Mouse (Mus musculus): ENCODE results near the gene Ly6f. TPM values are rescaled to one million over a fixed set of nuclear protein-coding genes. Genes with fewer than 3 reads are reported as not detected.

Ly6f gene
- total and polyA plus RNA-seq, 2 experiments from 2014 or later = not detected

GRCm38 (mm10) chr15:75292377-75292776, 24.2 kb downstream of the Ly6f start:
- H3K4me2 ChIP-seq (ENCODE audit: low read depth) = no peak overlapping the region
- no peaks in the 10 kb centered on the region for H3K36me3 ChIP-seq (ENCODE audit: insufficient read depth)
- no peaks in the 10 kb centered on the region for H3K4me1 ChIP-seq (ENCODE audit: insufficient read depth)
- H3K27me3 ChIP-seq (ENCODE audit: insufficient read depth, low read length) = no peaks in the 10 kb centered on the region
- TF ChIP-seq CTCF (IDR thresholded peaks at IDR 0.05; ENCODE audit: low read depth) = no peak
- ATAC-seq (no peak), DNase-seq (no peak)
- WGBS = 95% methylated on average over 1 of the region's 1 CpGs
- H3K27ac ChIP-seq (ENCODE audit: low read depth, low read length) = no peak overlapping the region
- no peak overlapping the region for H3K4me3 ChIP-seq (ENCODE audit: low read depth, low read length)
- H3K9me3 ChIP-seq (ENCODE audit: low read length) = no peaks in the 10 kb centered on the region
- H3K9ac ChIP-seq = no peak overlapping the region

GRCm38 (mm10) chr15:75293873-75294385, 25.7 kb downstream of the Ly6f start:
- H3K27me3 ChIP-seq (ENCODE audit: insufficient read depth, low read length) = no peaks in the 10 kb centered on the region
- no peak overlapping the region for H3K27ac ChIP-seq (ENCODE audit: low read depth, low read length)
- no peak for TF ChIP-seq CTCF (IDR thresholded peaks at IDR 0.05; ENCODE audit: low read depth)
- no peaks in the 10 kb centered on the region for H3K36me3 ChIP-seq (ENCODE audit: insufficient read depth)
- H3K9me3 ChIP-seq (ENCODE audit: low read length) = no peaks in the 10 kb centered on the region
- DNase-seq = no peak
- no peaks in the 10 kb centered on the region for H3K4me1 ChIP-seq (ENCODE audit: insufficient read depth)
- no peak overlapping the region for H3K9ac ChIP-seq
- WGBS = 89% methylated on average over 7 of the region's 7 CpGs
- H3K4me2 ChIP-seq (ENCODE audit: low read depth) = no peak overlapping the region
- no peak for ATAC-seq
- no peak overlapping the region for H3K4me3 ChIP-seq (ENCODE audit: low read depth, low read length)

- H3K4me3 ChIP-seq (ENCODE audit: low read depth, low read length) = no peak overlapping the region
- WGBS = 60% methylated on average over 1 of the region's 1 CpGs
- ATAC-seq (no peak), DNase-seq (no peak)
- no peaks in the 10 kb centered on the region for H3K36me3 ChIP-seq (ENCODE audit: insufficient read depth)
- no peak overlapping the region for H3K27ac ChIP-seq (ENCODE audit: low read depth, low read length)
- no peak overlapping the region for H3K4me2 ChIP-seq (ENCODE audit: low read depth)
- H3K9ac ChIP-seq = no peak overlapping the region
- no peaks in the 10 kb centered on the region for H3K27me3 ChIP-seq (ENCODE audit: insufficient read depth, low read length)
- TF ChIP-seq CTCF (IDR thresholded peaks at IDR 0.05; ENCODE audit: low read depth) = no peak
- no peaks in the 10 kb centered on the region for H3K4me1 ChIP-seq (ENCODE audit: insufficient read depth)
- H3K9me3 ChIP-seq (ENCODE audit: low read length) = no peaks in the 10 kb centered on the region
Observed at GRCm38 (mm10) chr15:75306101-75306500, 37.9 kb downstream of the Ly6f start.

- Histone ChIP-seq H3K4me2 (ENCODE audit: low read depth) (no peak overlapping the region), H3K4me1 (ENCODE audit: insufficient read depth) (no peaks in the 10 kb centered on the region), H3K9me3 (ENCODE audit: low read length) (no peaks in the 10 kb centered on the region), H3K36me3 (ENCODE audit: insufficient read depth) (no peaks in the 10 kb centered on the region), H3K9ac (no peak overlapping the region), H3K27ac (ENCODE audit: low read depth, low read length) (no peak overlapping the region), H3K27me3 (ENCODE audit: insufficient read depth, low read length) (no peaks in the 10 kb centered on the region), H3K4me3 (ENCODE audit: low read depth, low read length) (no peak overlapping the region)
- no peak for TF ChIP-seq CTCF (IDR thresholded peaks at IDR 0.05; ENCODE audit: low read depth)
- ATAC-seq (no peak), DNase-seq (no peak)
- WGBS = 94% methylated on average over 4 of the region's 4 CpGs
Observed at GRCm38 (mm10) chr15:75309186-75309585, 41.0 kb downstream of the Ly6f start.

- H3K27me3 ChIP-seq (ENCODE audit: insufficient read depth, low read length) = no peaks in the 10 kb centered on the region
- no peak for DNase-seq
- H3K27ac ChIP-seq (ENCODE audit: low read depth, low read length) = no peak overlapping the region
- H3K9me3 ChIP-seq (ENCODE audit: low read length) = no peaks in the 10 kb centered on the region
- ATAC-seq = no peak
- H3K4me1 ChIP-seq (ENCODE audit: insufficient read depth) = no peaks in the 10 kb centered on the region
- H3K4me2 ChIP-seq (ENCODE audit: low read depth) = no peak overlapping the region
- no peak for TF ChIP-seq CTCF (IDR thresholded peaks at IDR 0.05; ENCODE audit: low read depth)
- H3K9ac ChIP-seq = no peak overlapping the region
- no peaks in the 10 kb centered on the region for H3K36me3 ChIP-seq (ENCODE audit: insufficient read depth)
- 95% methylated on average over 1 of the region's 1 CpGs for WGBS
- H3K4me3 ChIP-seq (ENCODE audit: low read depth, low read length) = no peak overlapping the region
Observed at GRCm38 (mm10) chr15:75309946-75310345, 41.7 kb downstream of the Ly6f start.

GRCm38 (mm10) chr15:75314421-75314820, 46.2 kb downstream of the Ly6f start:
- 90% methylated on average over 2 of the region's 2 CpGs for WGBS
- Histone ChIP-seq H3K9me3 (ENCODE audit: low read length) (no peaks in the 10 kb centered on the region), H3K4me2 (ENCODE audit: low read depth) (no peak overlapping the region), H3K9ac (no peak overlapping the region), H3K36me3 (ENCODE audit: insufficient read depth) (no peaks in the 10 kb centered on the region), H3K27ac (ENCODE audit: low read depth, low read length) (no peak overlapping the region), H3K4me3 (ENCODE audit: low read depth, low read length) (no peak overlapping the region), H3K27me3 (ENCODE audit: insufficient read depth, low read length) (no peaks in the 10 kb centered on the region), H3K4me1 (ENCODE audit: insufficient read depth) (no peaks in the 10 kb centered on the region)
- no peak for DNase-seq
- TF ChIP-seq CTCF (IDR thresholded peaks at IDR 0.05; ENCODE audit: low read depth) = no peak
- no peak for ATAC-seq

GRCm38 (mm10) chr15:75317255-75317654, 49.0 kb downstream of the Ly6f start:
- Histone ChIP-seq H3K9me3 (ENCODE audit: low read length) (peaks cover 5% of the 10 kb centered on the region; the same call in 1 of the 2 replicates), H3K9ac (no peak overlapping the region), H3K4me1 (ENCODE audit: insufficient read depth) (no peaks in the 10 kb centered on the region), H3K4me2 (ENCODE audit: low read depth) (no peak overlapping the region), H3K4me3 (ENCODE audit: low read depth, low read length) (no peak overlapping the region), H3K27me3 (ENCODE audit: insufficient read depth, low read length) (no peaks in the 10 kb centered on the region), H3K36me3 (ENCODE audit: insufficient read depth) (no peaks in the 10 kb centered on the region), H3K27ac (ENCODE audit: low read depth, low read length) (no peak overlapping the region)
- no peak for DNase-seq
- no peak for ATAC-seq
- peak; percentile 34; the same call in 1 of the 2 replicates for TF ChIP-seq CTCF (IDR thresholded peaks at IDR 0.05; ENCODE audit: low read depth)
- 51% methylated on average over 2 of the region's 2 CpGs for WGBS
